Mouse (Mus musculus) stomach, postnatal 0 days (tissue): ENCODE measurements around the gene Nudt1. TPM values are rescaled to one million over a fixed set of nuclear protein-coding genes. Genes with fewer than 3 reads are reported as not detected.

Source experiments
- ATAC-seq: fragments of 200-750 bp; cut with Nextera tagmentation; 2 replicates; pipeline ENCODE4 v1.8.0; 2017; ENCODE audit not compliant: low FRiP score, low TSS enrichment
- DNase-seq: peaks from one replicate; pipeline ENCODE4 v3.0.0-alpha.2; 2016; ENCODE audit warnings: low spot score
- H3K27ac ChIP-seq: fragments of 300-500 bp; sonication (generic); replicated peaks from 2 replicates; pipeline ENCODE4 v1.5.1; 2014; ENCODE audit warnings: mild to moderate bottlenecking, control low read depth
- H3K27me3 ChIP-seq: fragments of 300-500 bp; sonication (generic); 2 replicates; pipeline ENCODE4 v1.6.1; 2014; ENCODE audit warnings: low read length; ENCODE audit not compliant: control insufficient read depth, insufficient read depth
- H3K36me3 ChIP-seq: fragments of 300-500 bp; sonication (generic); 2 replicates; pipeline ENCODE4 v1.6.1; 2014; ENCODE audit warnings: low read length, mixed read lengths; ENCODE audit not compliant: control insufficient read depth, insufficient read depth
- H3K4me1 ChIP-seq: fragments of 300-500 bp; sonication (generic); replicated peaks from 2 replicates; pipeline ENCODE4 v1.6.1; 2014; ENCODE audit warnings: antibody characterized with exemption; ENCODE audit not compliant: control insufficient read depth, insufficient read depth
- H3K4me2 ChIP-seq: fragments of 300-500 bp; sonication (generic); replicated peaks from 2 replicates; pipeline ENCODE4 v1.6.1; 2014; ENCODE audit warnings: low read depth, mild to moderate bottlenecking, control low read depth, moderate library complexity
- H3K4me3 ChIP-seq: fragments of 300-500 bp; sonication (generic); 2 replicates; pipeline ENCODE4 v1.5.1; 2014; ENCODE audit warnings: low read depth, low read length, control low read depth
- H3K9ac ChIP-seq: fragments of 300-500 bp; sonication (generic); 2 replicates; pipeline ENCODE4 v1.6.1; 2014; ENCODE audit warnings: mild to moderate bottlenecking, low read length, control low read depth, mixed read lengths
- H3K9me3 ChIP-seq: fragments of 300-500 bp; sonication (generic); 2 replicates; pipeline ENCODE4 v1.6.1; 2016; ENCODE audit warnings: low read length; ENCODE audit not compliant: control insufficient read depth
- CTCF ChIP-seq: IDR thresholded peaks from 2 replicates; pipeline ENCODE4 v1.5.1; 2016; ENCODE audit warnings: antibody characterized with exemption, low read depth, mild to moderate bottlenecking, moderate library complexity
- EP300 ChIP-seq: optimal IDR thresholded peaks from 2 replicates; pipeline ENCODE3; 2016; ENCODE audit warnings: antibody characterized with exemption
- WGBS: fragments of 180-500 bp; shearing (Covaris S2); extraction: QIAGEN DNeasy Blood & Tissue Kit; methylation state at CpG from one replicate; pipeline ENCODE4 v1.1.7; 2014; 5-methylcytosine and 5-hydroxymethylcytosine counted together
- polyA plus RNA-seq: library from polyadenylated mRNA; unstranded; fragments of >200 nt; fragmentation: Nextera tagmentation; extraction: Ambion mirVana; gene quantifications from 2 replicates; pipeline ENCODE4 v1.2.1, GENCODE M21; 2015

The Nudt1 gene
- polyA plus RNA-seq, 1 experiment from 2014 or later: 25.3 TPM

DNA sequence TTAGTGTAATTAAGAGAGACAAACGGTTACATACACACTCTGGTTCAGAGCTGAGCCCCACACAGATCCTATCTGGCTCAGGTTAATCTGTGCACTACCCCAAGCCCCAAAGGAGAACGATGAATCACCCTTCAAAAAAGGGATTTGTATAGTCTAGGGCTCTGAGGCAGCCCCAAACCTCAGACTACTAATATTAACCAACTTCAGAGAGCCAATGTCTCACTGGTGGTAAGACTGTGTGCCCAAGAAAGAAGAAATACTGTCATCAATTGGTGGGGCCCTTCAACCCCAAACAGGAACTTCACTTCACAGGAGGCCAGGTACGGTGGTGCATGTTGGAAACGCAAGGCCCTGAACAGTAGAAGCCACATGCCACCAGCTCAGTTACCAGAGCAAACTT, 23.8 kb downstream of the Nudt1 start:
- no peak overlapping the region for H3K4me2 ChIP-seq
- H3K9ac ChIP-seq: no peak overlapping the region
- 0 out of 2 replicates have a peak, but pooled peaks cover 4% of the 10 kb centered on the region for H3K36me3 ChIP-seq
- no peaks in the 10 kb centered on the region for H3K4me1 ChIP-seq
- DNase-seq (no peak), ATAC-seq (no peak)
- H3K4me3 ChIP-seq: no peak overlapping the region
- no peak for TF ChIP-seq CTCF
- no peak for TF ChIP-seq EP300
- no peaks in the 10 kb centered on the region for H3K9me3 ChIP-seq
- WGBS: 81% methylated on average over 4 of the region's 4 CpGs
- H3K27me3 ChIP-seq: no peaks in the 10 kb centered on the region
- H3K27ac ChIP-seq: no peak overlapping the region

DNA sequence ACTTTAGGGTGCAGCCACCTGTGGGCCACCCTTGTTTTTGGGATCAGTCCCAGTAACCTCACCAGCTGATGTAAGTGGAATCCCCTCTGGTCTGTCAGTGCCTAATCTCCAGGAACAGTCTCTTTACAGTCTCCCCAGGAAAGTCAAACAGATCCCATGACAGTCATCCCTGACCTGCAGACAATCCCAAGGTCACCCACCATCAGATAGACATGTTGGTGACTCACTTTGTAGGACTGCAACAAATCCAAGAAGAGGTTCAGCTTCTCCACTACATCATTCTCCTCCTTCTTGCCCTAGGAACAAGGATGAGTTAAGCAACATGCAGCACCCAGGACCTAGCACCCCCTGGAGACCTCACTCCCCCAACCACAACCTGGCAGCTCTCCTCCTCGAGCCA, 24.6 kb downstream of the Nudt1 start:
- Histone ChIP-seq H3K4me3 (no peak overlapping the region), H3K9me3 (no peaks in the 10 kb centered on the region), H3K36me3 (0 out of 2 replicates have a peak, but pooled peaks cover 4% of the 10 kb centered on the region), H3K9ac (no peak overlapping the region), H3K27ac (no peak overlapping the region), H3K27me3 (no peaks in the 10 kb centered on the region), H3K4me1 (no peaks in the 10 kb centered on the region), H3K4me2 (no peak overlapping the region)
- ATAC-seq (no peak), DNase-seq (no peak)
- WGBS: 74% methylated on average over 1 of the region's 1 CpGs
- TF ChIP-seq CTCF (no peak), EP300 (no peak)

DNA sequence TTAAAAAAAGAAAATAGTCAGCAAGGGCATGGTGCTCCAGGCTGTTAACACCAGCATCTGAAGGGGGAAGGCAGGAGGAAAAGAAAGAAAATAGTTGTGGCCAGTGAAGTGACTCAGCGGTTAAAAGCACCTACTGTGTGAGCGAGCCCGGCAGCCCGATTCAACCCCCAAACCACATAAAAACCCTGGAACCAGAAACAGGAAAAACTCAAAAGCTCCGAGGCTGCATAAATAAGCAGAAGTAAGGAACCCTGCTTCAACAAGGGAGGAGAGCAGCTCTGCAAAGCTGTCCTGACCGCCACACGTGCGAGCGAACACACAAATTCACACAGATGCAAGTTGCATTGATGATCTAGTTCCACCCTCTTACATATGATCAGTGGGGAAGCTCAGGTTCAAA, 28.4 kb downstream of the Nudt1 start:
- Histone ChIP-seq H3K4me3 (no peak overlapping the region), H3K4me2 (no peak overlapping the region), H3K9ac (no peak overlapping the region), H3K9me3 (no peaks in the 10 kb centered on the region), H3K36me3 (peaks cover 13% of the 10 kb centered on the region), H3K27me3 (no peaks in the 10 kb centered on the region), H3K27ac (no peak overlapping the region), H3K4me1 (no peaks in the 10 kb centered on the region)
- WGBS: 95% methylated on average over 9 of the region's 9 CpGs
- TF ChIP-seq CTCF: no peak
- no peak for TF ChIP-seq EP300
- ATAC-seq (no peak), DNase-seq (no peak)

DNA sequence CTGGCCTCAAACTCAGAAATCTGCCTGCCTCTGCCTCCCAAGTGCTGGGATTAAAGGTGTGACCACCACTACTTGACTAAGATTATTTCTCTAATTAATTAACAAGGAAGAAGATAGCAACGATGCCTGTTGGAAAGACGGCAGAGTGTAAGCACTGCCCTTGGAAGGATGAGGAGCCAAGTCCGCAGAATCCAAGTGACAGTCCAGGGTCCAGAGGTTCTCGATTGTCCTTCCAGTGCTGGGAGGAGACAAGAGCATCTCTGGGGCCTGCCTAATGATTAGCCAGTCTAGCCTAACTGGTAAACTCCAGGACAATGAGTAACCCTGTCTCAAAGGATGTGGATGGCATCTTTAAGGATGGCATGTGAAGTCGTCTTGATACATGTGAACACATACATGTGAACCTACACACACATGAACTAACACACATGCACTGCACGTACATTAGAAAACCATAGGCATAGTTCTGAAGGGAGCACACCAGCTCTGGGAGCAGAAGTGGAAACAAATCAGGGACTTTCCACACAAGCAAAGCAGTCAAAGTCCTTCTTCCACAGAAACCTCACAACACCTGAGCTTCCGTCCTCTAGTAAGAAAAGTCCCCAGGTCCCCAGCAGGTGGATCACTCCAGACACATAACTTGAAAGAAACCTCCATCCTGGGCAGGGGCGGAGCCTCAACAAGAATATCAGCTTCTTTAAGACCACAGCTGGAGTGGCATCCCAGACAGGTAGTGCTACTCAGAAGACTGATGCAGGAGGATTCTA, 29.5 kb downstream of the Nudt1 start:
- Histone ChIP-seq H3K27me3 (no peaks in the 10 kb centered on the region), H3K27ac (no peak overlapping the region)
- ATAC-seq: no peak

DNA sequence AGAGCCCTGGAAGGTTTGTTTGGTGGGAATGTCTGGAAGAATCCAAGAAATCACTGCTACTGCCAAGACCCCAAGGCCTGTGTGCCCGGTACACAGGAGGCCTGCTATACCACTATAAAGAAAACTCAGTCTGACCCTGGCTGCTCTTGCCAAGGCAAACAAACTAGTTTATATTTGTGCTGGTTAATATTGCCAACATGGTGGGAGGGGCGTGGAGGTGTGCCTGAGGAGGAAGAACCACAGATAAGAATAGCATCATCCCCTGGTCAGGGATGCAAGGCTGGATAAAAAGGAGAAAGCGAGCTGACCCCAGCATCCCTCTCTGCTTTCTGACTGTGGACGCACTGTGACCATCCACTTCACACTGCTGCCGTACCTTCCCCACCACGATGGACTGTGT, 30.9 kb downstream of the Nudt1 start:
- H3K36me3 ChIP-seq: peaks cover 11% of the 10 kb centered on the region
- no peak for ATAC-seq

More for the DNA sequence above, 29.5 kb downstream of the Nudt1 start:
- DNase-seq: no peak
- 92% methylated on average over 8 of the region's 8 CpGs for WGBS
- Histone ChIP-seq H3K4me2 (no peak overlapping the region), H3K4me3 (no peak overlapping the region), H3K9ac (no peak overlapping the region), H3K9me3 (no peaks in the 10 kb centered on the region), H3K4me1 (no peaks in the 10 kb centered on the region), H3K36me3 (peaks cover 15% of the 10 kb centered on the region)
- no peak for TF ChIP-seq CTCF
- no peak for TF ChIP-seq EP300

DNA sequence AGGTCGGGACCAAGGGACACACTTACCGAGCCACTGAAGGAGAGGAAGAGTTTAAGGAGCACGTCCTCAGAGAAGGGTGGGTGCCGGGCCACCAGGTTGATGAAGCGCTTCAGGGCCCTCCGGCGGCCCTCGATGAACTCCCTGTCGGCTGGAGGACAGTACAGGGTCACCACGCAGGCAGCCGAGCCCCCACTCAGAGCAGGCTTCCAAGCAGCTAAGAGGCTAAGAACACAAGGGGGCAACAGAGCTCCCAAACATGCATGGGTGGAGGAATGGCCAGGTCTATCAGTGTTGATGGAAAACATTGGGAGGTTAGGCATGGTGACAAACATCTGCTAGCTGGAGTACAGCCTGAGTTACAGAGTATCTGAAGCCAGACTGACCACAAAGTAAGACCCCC, 34.5 kb downstream of the Nudt1 start:
- Histone ChIP-seq H3K9me3 (no peaks in the 10 kb centered on the region), H3K4me3 (no peak overlapping the region), H3K9ac (no peak overlapping the region), H3K27me3 (no peaks in the 10 kb centered on the region), H3K4me2 (no peak overlapping the region), H3K4me1 (no peaks in the 10 kb centered on the region), H3K27ac (no peak overlapping the region), H3K36me3 (peaks cover 11% of the 10 kb centered on the region)
- no peak for ATAC-seq
- DNase-seq: no peak
- 81% methylated on average over 11 of the region's 11 CpGs for WGBS
- no peak for TF ChIP-seq EP300
- TF ChIP-seq CTCF: peak; percentile 49

More for the DNA sequence above, 30.9 kb downstream of the Nudt1 start:
- WGBS: 88% methylated on average over 6 of the region's 6 CpGs
- Histone ChIP-seq H3K4me1 (no peaks in the 10 kb centered on the region), H3K27ac (no peak overlapping the region), H3K9ac (no peak overlapping the region), H3K4me3 (no peak overlapping the region), H3K4me2 (no peak overlapping the region), H3K27me3 (no peaks in the 10 kb centered on the region), H3K9me3 (no peaks in the 10 kb centered on the region)
- DNase-seq: no peak
- no peak for TF ChIP-seq CTCF
- TF ChIP-seq EP300: no peak
